Mouse (Mus musculus): ENCODE data around the gene Ahdc1. TPM values are rescaled to one million over a fixed set of nuclear protein-coding genes. Genes with fewer than 3 reads are reported as not detected.

Gene Ahdc1
- polyA plus RNA-seq, 1 experiment: 23.9 TPM

GRCm38 (mm10) chr4:133022954-133023635, 12.0 kb downstream of the Ahdc1 start:
- TF ChIP-seq GATA1 (IDR thresholded peaks at IDR 0.05; ENCODE audit: low read length): no peak

- TF ChIP-seq GATA1 (IDR thresholded peaks at IDR 0.05; ENCODE audit: low read length): no peak
Measured at GRCm38 (mm10) chr4:133023636-133024035, 12.6 kb downstream of the Ahdc1 start.

DNA sequence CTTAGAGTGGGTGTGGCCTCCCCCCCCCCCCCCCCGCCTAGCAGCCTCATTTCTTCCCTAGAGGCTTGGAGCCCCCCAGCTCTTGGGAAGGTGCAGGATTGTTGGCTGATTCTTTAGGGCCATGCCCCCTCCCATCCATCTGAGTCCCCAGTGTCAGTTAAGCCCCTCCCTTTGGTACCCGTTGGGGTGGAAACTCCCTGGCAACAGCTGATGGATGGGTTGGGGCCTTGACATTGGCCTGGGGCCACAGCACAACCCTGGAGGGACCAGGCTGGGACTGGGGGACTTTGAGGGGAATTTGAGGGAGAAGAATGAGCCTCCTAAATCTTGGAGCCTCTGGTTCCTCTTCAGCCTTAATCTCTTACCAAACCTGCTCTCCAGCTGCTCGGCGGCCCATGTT, 13.3 kb downstream of the Ahdc1 start:
- no peak for TF ChIP-seq GATA1 (IDR thresholded peaks at IDR 0.05; ENCODE audit: low read length)

- no peak for TF ChIP-seq GATA1 (IDR thresholded peaks at IDR 0.05; ENCODE audit: low read length)
Measured at GRCm38 (mm10) chr4:133024969-133025685, 14.1 kb downstream of the Ahdc1 start.

- TF ChIP-seq GATA1 (IDR thresholded peaks at IDR 0.05; ENCODE audit: low read length): no peak
Measured at GRCm38 (mm10) chr4:133026272-133026671, 15.2 kb downstream of the Ahdc1 start.

DNA sequence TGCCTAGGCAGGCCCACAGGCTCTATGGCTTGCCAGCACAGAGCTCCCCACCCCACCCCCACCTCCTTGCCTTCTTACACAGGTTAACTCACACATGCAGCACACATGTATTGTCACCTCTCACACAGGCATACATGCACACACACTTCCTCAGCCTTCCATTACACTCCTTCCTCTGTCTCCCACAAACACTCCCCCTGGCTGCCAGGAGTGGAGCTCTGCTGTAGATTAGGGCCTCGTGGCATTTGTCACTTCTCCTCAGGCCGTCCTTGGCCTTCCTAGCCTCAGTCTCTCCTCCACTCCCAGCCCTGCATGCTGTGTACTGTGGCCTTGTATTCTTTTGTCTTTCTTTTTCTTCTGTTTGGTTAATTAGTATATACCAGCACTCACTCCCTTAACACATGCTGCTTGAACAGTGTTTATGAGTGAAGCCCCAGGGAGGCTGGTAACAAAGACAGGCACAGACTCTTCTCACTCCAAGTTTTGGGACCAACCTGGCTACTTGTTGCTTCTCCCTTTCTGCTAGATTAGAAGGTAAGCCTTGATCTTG, 15.8 kb downstream of the Ahdc1 start:
- TF ChIP-seq GATA1 (IDR thresholded peaks at IDR 0.05; ENCODE audit: low read length): no peak

GRCm38 (mm10) chr4:133027721-133028120, 16.7 kb downstream of the Ahdc1 start:
- no peak for TF ChIP-seq GATA1 (IDR thresholded peaks at IDR 0.05; ENCODE audit: low read length)

DNA sequence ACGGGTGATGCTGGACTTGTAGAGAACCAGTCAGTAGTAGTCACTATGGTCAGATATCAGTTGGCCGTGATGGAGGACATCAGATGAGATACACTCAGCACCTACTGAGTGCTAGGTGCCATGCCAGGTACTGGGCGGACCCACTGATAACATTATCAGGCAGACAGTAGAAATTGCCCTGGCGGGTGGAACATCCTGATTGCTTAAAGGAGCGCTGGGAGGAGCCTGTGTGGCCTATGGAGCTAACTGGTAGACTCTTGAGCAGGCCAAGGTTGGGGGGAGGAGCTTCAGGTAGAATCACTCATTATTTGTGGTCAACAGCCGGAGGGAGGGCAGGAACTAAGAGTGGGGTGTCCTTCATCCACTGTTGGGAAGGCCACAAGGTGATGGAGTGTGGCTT, 17.1 kb downstream of the Ahdc1 start:
- TF ChIP-seq GATA1 (IDR thresholded peaks at IDR 0.05; ENCODE audit: low read length): no peak

GRCm38 (mm10) chr4:133028875-133029274, 17.8 kb downstream of the Ahdc1 start:
- no peak for TF ChIP-seq GATA1 (IDR thresholded peaks at IDR 0.05; ENCODE audit: low read length)

GRCm38 (mm10) chr4:133032410-133033095, 21.5 kb downstream of the Ahdc1 start:
- no peak for TF ChIP-seq GATA1 (IDR thresholded peaks at IDR 0.05; ENCODE audit: low read length)

GRCm38 (mm10) chr4:133034478-133034877, 23.4 kb downstream of the Ahdc1 start:
- no peak for TF ChIP-seq GATA1 (IDR thresholded peaks at IDR 0.05; ENCODE audit: low read length)

GRCm38 (mm10) chr4:133035446-133035845, 24.4 kb downstream of the Ahdc1 start:
- TF ChIP-seq GATA1 (IDR thresholded peaks at IDR 0.05; ENCODE audit: low read length): no peak

DNA sequence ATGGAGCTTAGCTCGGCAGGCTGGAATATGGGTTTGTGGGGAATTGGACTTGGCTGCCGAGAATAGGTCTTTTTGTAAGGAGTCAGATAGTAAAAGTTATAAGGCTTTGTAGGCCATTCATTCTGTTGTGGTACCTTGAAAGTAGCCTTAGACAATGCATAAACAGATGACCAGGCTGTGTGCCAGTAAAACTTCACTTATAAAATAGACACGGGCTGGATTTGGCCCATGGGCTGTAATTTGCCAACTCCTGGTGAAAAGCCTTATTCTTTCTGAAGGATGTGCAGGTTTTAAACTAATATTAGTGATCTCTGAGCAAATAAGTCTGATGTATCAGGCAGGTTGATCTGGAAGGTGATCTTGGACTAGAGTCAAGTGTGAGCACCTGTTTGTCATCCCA, 24.9 kb downstream of the Ahdc1 start:
- no peak for TF ChIP-seq GATA1 (IDR thresholded peaks at IDR 0.05; ENCODE audit: low read length)

DNA sequence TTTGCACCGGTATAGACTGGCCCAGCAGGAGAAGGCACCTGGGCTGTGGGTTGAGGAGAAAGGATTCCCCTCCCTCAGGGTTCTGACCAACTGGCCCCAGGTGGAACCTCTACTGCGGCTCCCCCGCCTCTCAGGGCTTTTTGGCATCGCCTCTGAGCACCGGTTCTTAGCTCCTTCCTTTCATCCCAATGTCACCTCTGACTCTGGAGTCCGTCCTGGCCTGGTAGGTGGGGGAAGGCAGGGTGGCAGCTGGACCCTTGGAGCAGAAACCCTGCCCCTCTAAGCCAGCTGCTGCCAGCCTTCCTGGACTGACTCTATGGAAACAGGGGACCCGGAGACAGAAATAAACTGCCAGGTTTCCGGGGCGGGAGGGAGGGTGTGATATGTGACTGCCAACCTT, 26.2 kb downstream of the Ahdc1 start:
- no peak for TF ChIP-seq GATA1 (IDR thresholded peaks at IDR 0.05; ENCODE audit: low read length)

GRCm38 (mm10) chr4:133037798-133038197, 26.7 kb downstream of the Ahdc1 start:
- TF ChIP-seq GATA1 (IDR thresholded peaks at IDR 0.05; ENCODE audit: low read length): no peak

DNA sequence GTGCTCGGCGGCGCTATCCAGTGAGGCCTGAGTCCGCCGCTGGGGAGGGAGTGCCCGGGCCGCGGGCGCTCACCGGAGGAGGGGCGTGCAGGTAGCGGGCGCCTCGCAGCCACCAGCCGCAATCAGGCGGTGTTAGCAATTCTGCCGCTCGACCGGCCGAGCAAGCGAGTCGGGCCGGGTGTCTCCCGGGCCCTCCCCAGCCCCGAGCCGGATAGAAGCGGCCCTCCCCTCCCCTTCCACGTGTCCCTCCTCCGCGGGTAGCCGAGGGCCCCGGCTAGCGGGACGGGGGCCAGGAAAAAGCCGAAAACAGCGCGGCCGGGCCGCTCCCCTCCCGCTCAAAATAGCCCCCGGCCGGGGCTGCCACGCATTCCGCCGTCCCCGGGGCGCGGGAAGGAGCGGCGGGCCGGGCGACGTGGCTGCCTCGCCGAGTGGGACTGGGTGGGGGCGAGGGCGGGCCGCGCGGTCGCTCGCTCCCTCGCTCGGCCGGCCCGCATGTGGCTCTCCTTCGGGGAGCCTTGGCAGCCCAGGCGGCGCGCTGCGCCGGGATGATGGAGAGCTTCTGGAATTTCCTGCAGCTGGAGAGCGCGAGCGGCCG, 27.6 kb downstream of the Ahdc1 start:
- TF ChIP-seq GATA1 (IDR thresholded peaks at IDR 0.05; ENCODE audit: low read length): no peak
